Mouse (Mus musculus) adrenal gland, adult 18-20 months (tissue): ENCODE results near the gene Clpsl2. TPM values are rescaled to one million over a fixed set of nuclear protein-coding genes. Genes with fewer than 3 reads are reported as not detected.

Source experiments
- DNase-seq, 2 experiments: peaks; one replicate each; pipeline ENCODE4 v3.0.0; 2021 to 2022; ENCODE audit warnings: low spot score in 2 of 2
- total RNA-seq, 2 experiments: library from RNA; stranded (reverse); gene quantifications; 1 replicate in 1 of 2; 2 replicates in 1 of 2; pipeline ENCODE4 v1.2.3; 2021

Clpsl2 gene
- total RNA-seq, 2 experiments from 2014 or later: not detected

- no peak for DNase-seq
These were observed 7.6 kb downstream of the Clpsl2 start for GRCm38 (mm10) chr17:28556635-28557396.

- DNase-seq: no peak
These were observed 8.6 kb downstream of the Clpsl2 start for GRCm38 (mm10) chr17:28557772-28558171.

- no peak for DNase-seq
These were observed 11.4 kb downstream of the Clpsl2 start, which contains the start of gene Clps for GRCm38 (mm10) chr17:28560598-28560997. TSS of gene Clps (minus strand) at chr17:28560766.

- DNase-seq: no peak
These were observed 12.4 kb downstream of the Clpsl2 start for GRCm38 (mm10) chr17:28561613-28562012.

GRCm38 (mm10) chr17:28565181-28565580, 16.0 kb downstream of the Clpsl2 start:
- no peak for DNase-seq

- DNase-seq: no peak
These were observed 18.3 kb downstream of the Clpsl2 start for GRCm38 (mm10) chr17:28567541-28567940.

GRCm38 (mm10) chr17:28571868-28572267, 22.7 kb downstream of the Clpsl2 start:
- DNase-seq: no peak

GRCm38 (mm10) chr17:28572521-28572920, 23.3 kb downstream of the Clpsl2 start:
- DNase-seq: no peak

- no peak for DNase-seq
These were observed 23.7 kb downstream of the Clpsl2 start for GRCm38 (mm10) chr17:28572941-28573340.

- DNase-seq: peak; percentile 41 to 55
These were observed 26.3 kb downstream of the Clpsl2 start, which contains the start of gene Lhfpl5 for GRCm38 (mm10) chr17:28575244-28576125. TSS of gene Lhfpl5 (plus strand) at chr17:28575641.

GRCm38 (mm10) chr17:28580396-28580795, 31.2 kb downstream of the Clpsl2 start:
- DNase-seq: peak; percentile 45 to 58

GRCm38 (mm10) chr17:28581056-28581455, 31.8 kb downstream of the Clpsl2 start:
- no peak for DNase-seq

- no peak for DNase-seq
These were observed 37.3 kb downstream of the Clpsl2 start for GRCm38 (mm10) chr17:28586509-28586908.

GRCm38 (mm10) chr17:28588591-28588990, 39.4 kb downstream of the Clpsl2 start:
- DNase-seq: no peak

GRCm38 (mm10) chr17:28590596-28590995, 41.4 kb downstream of the Clpsl2 start:
- DNase-seq: no peak

GRCm38 (mm10) chr17:28591476-28591875, 42.3 kb downstream of the Clpsl2 start:
- peak in 1 of 2 experiments; percentile 18 for DNase-seq

- DNase-seq: peak; percentile 75 to 79
These were observed 43.8 kb downstream of the Clpsl2 start for GRCm38 (mm10) chr17:28592998-28593397.

GRCm38 (mm10) chr17:28593965-28594364, 44.8 kb downstream of the Clpsl2 start:
- DNase-seq: no peak

- no peak for DNase-seq
These were observed 51.6 kb downstream of the Clpsl2 start for GRCm38 (mm10) chr17:28600780-28601179.

GRCm38 (mm10) chr17:28601557-28602250, 52.5 kb downstream of the Clpsl2 start:
- DNase-seq: peak in 1 of 2 experiments; percentile 22
